Mouse (Mus musculus) hindbrain, embryonic 12.5 days (tissue): ENCODE measurements around the gene Gm4763. TPM values are rescaled to one million over a fixed set of nuclear protein-coding genes. Genes with fewer than 3 reads are reported as not detected.
"Not testable (repeated sequence)": the region's sequence is repeated elsewhere in the genome, so short reads cannot be mapped to it uniquely, and the experiment has no call there.

Experiments
- ATAC-seq: fragments of 200-750 bp; cut with Nextera tagmentation; 2 replicates; pipeline ENCODE4 v1.8.0; 2017; ENCODE audit warnings: moderate TSS enrichment; ENCODE audit not compliant: low FRiP score
- H3K27ac ChIP-seq: fragments of 300-500 bp; sonication (generic); 2 replicates; pipeline ENCODE4 v1.5.1; 2016; ENCODE audit warnings: mild to moderate bottlenecking
- H3K27me3 ChIP-seq: fragments of 300-500 bp; sonication (generic); 2 replicates; pipeline ENCODE4 v1.6.1; 2016; ENCODE audit warnings: mild to moderate bottlenecking
- H3K36me3 ChIP-seq: fragments of 300-500 bp; sonication (generic); 2 replicates; pipeline ENCODE4 v1.6.1; 2016; ENCODE audit warnings: mild to moderate bottlenecking
- H3K4me1 ChIP-seq: fragments of 300-500 bp; sonication (generic); 2 replicates; pipeline ENCODE4 v1.6.1; 2016
- H3K4me2 ChIP-seq: fragments of 300-500 bp; sonication (generic); replicated peaks from 2 replicates; pipeline ENCODE4 v1.6.1; 2016; ENCODE audit warnings: mild to moderate bottlenecking
- H3K4me3 ChIP-seq: fragments of 300-500 bp; sonication (generic); 2 replicates; pipeline ENCODE4 v1.5.1; 2016; ENCODE audit warnings: mild to moderate bottlenecking
- H3K9ac ChIP-seq: fragments of 300-500 bp; sonication (generic); 2 replicates; pipeline ENCODE4 v1.6.1; 2016; ENCODE audit warnings: mild to moderate bottlenecking, moderate library complexity
- H3K9me3 ChIP-seq: fragments of 300-500 bp; sonication (generic); replicated peaks from 2 replicates; pipeline ENCODE4 v1.6.1; 2016; ENCODE audit warnings: mild to moderate bottlenecking
- WGBS: fragments of 180-500 bp; shearing (Covaris S2); methylation state at CpG from one replicate; pipeline ENCODE4 v1.1.7; 2016; 5-methylcytosine and 5-hydroxymethylcytosine counted together
- polyA plus RNA-seq: library from polyadenylated mRNA; unstranded; fragments of >200 nt; fragmentation: Nextera tagmentation; extraction: Ambion mirVana; gene quantifications from 2 replicates; pipeline ENCODE4 v1.2.1, GENCODE M21; 2016

Gene Gm4763
- polyA plus RNA-seq, 1 experiment from 2014 or later = not detected

GRCm38 (mm10) chr7:24708832-24709292 lies 17.8 kb downstream of the Gm4763 start, which contains the start of gene BC049730:
Gene BC049730 (plus strand): TSS chr7:24709242.
- Histone ChIP-seq H3K9ac (no peak within 1 kb of the TSS), H3K4me1 (no peaks in the 10 kb centered on the region), H3K4me3 (no peak within 1 kb of the TSS), H3K27me3 (no peaks in the 10 kb centered on the region), H3K27ac (no peak within 1 kb of the TSS), H3K36me3 (no peaks in the 10 kb centered on the region), H3K9me3 (no peaks in the 10 kb centered on the region), H3K4me2 (no peak within 1 kb of the TSS)
- no peak for ATAC-seq
- WGBS = 95% methylated on average over 14 of the region's 14 CpGs

GRCm38 (mm10) chr7:24702841-24703240 lies 23.9 kb downstream of the Gm4763 start:
- not testable (repeated sequence) for ATAC-seq, H3K4me3 ChIP-seq, H3K9me3 ChIP-seq

GRCm38 (mm10) chr7:24697891-24698290 lies 28.8 kb downstream of the Gm4763 start:
- not testable (repeated sequence) for H3K27ac ChIP-seq, H3K27me3 ChIP-seq, H3K4me3 ChIP-seq, H3K4me1 ChIP-seq, H3K4me2 ChIP-seq, H3K9me3 ChIP-seq, H3K9ac ChIP-seq, H3K36me3 ChIP-seq, ATAC-seq
- 95% methylated on average over 4 of the region's 4 CpGs for WGBS

More at GRCm38 (mm10) chr7:24702841-24703240, 23.9 kb downstream of the Gm4763 start:
- not testable (repeated sequence) for H3K4me1 ChIP-seq, H3K4me2 ChIP-seq, H3K36me3 ChIP-seq, H3K9ac ChIP-seq, H3K27me3 ChIP-seq, H3K27ac ChIP-seq
- WGBS = 72% methylated on average over 7 of the region's 9 CpGs

- not testable (repeated sequence) for H3K9me3 ChIP-seq, H3K4me1 ChIP-seq, H3K9ac ChIP-seq, ATAC-seq, H3K4me3 ChIP-seq, H3K36me3 ChIP-seq, H3K27me3 ChIP-seq, H3K4me2 ChIP-seq, H3K27ac ChIP-seq
- 80% methylated on average over 2 of the region's 3 CpGs for WGBS
These were observed 34.0 kb downstream of the Gm4763 start for GRCm38 (mm10) chr7:24692693-24693092.

- H3K27me3 ChIP-seq, H3K9me3 ChIP-seq: not testable (repeated sequence)
These were observed 39.2 kb downstream of the Gm4763 start for GRCm38 (mm10) chr7:24687519-24687918.

GRCm38 (mm10) chr7:24684121-24684520 lies 42.6 kb downstream of the Gm4763 start:
- not testable (repeated sequence) for H3K4me1 ChIP-seq, H3K9me3 ChIP-seq, H3K9ac ChIP-seq, H3K4me2 ChIP-seq, H3K27me3 ChIP-seq, H3K4me3 ChIP-seq, H3K36me3 ChIP-seq, H3K27ac ChIP-seq, ATAC-seq
- WGBS = 78% methylated on average over 7 of the region's 7 CpGs

More at GRCm38 (mm10) chr7:24687519-24687918, 39.2 kb downstream of the Gm4763 start:
- not testable (repeated sequence) for H3K4me2 ChIP-seq, ATAC-seq, H3K36me3 ChIP-seq, H3K4me3 ChIP-seq, H3K9ac ChIP-seq, H3K27ac ChIP-seq, H3K4me1 ChIP-seq
- 91% methylated on average over 10 of the region's 10 CpGs for WGBS

- Histone ChIP-seq H3K27ac (no peak within 1 kb of the TSS), H3K9ac (no peak within 1 kb of the TSS), H3K36me3 (no peaks in the 10 kb centered on the region), H3K4me3 (no peak within 1 kb of the TSS), H3K9me3 (no peaks in the 10 kb centered on the region), H3K27me3 (no peaks in the 10 kb centered on the region), H3K4me2 (no peak within 1 kb of the TSS), H3K4me1 (no peaks in the 10 kb centered on the region)
- no peak for ATAC-seq
- 93% methylated on average over 9 of the region's 9 CpGs for WGBS
These were observed 50.1 kb downstream of the Gm4763 start, which contains the start of gene Tex101 for GRCm38 (mm10) chr7:24676575-24676974. Gene Tex101 (minus strand): TSS chr7:24676675.

GRCm38 (mm10) chr7:24671944-24672439 lies 54.7 kb downstream of the Gm4763 start:
- Histone ChIP-seq H3K36me3 (no peaks in the 10 kb centered on the region), H3K9ac (no peak overlapping the region), H3K27ac (no peak overlapping the region), H3K4me2 (no peak overlapping the region), H3K4me1 (no peaks in the 10 kb centered on the region), H3K27me3 (no peaks in the 10 kb centered on the region), H3K4me3 (no peak overlapping the region), H3K9me3 (no peaks in the 10 kb centered on the region)
- no peak for ATAC-seq
- 92% methylated on average over 23 of the region's 23 CpGs for WGBS

Other genes starting within 250 kb of the Gm4763 start
- gene Cadm4, start 244.9 kb downstream of the Gm4763 start, polyA plus RNA-seq = 41.3 and 42.3 TPM in 2 replicates
- 155 and 160 TPM in 2 replicates for gene Zfp428, start 219.9 kb downstream of the Gm4763 start, polyA plus RNA-seq
- 1.9 TPM in 2 replicates for gene AC161166.1, start 214.5 kb downstream of the Gm4763 start, polyA plus RNA-seq
- 29.0 and 34.1 TPM in 2 replicates for gene Irgq, start 196.2 kb downstream of the Gm4763 start, polyA plus RNA-seq
- gene Pinlyp, start 180.8 kb downstream of the Gm4763 start, polyA plus RNA-seq = not detected in 2 replicates
- 75.9 and 87.9 TPM in 2 replicates for gene Xrcc1, start 180.6 kb downstream of the Gm4763 start, polyA plus RNA-seq
- gene Ethe1, start 139.4 kb downstream of the Gm4763 start, polyA plus RNA-seq = 14.2 and 15.4 TPM in 2 replicates
- gene Zfp575, start 139.3 kb downstream of the Gm4763 start, polyA plus RNA-seq = 5.1 and 5.5 TPM in 2 replicates
- 0.09 TPM in 1 of 2 replicates, not detected in the other for gene Phldb3, start 116.1 kb downstream of the Gm4763 start, polyA plus RNA-seq
- gene Lypd3, start 90.4 kb downstream of the Gm4763 start, polyA plus RNA-seq = 1.3 and 1.5 TPM in 2 replicates
- gene Tex101, start 50.2 kb downstream of the Gm4763 start, polyA plus RNA-seq = not detected in 2 replicates
- not detected in 2 replicates for gene BC049730, start 17.7 kb downstream of the Gm4763 start, polyA plus RNA-seq
- 0.23 and 0.39 TPM in 2 replicates for gene Cd177, start 33.4 kb upstream of the Gm4763 start, polyA plus RNA-seq
- not detected in 2 replicates for gene Ceacam10, start 50.3 kb upstream of the Gm4763 start, polyA plus RNA-seq
- gene Gm9844, start 135.3 kb upstream of the Gm4763 start, polyA plus RNA-seq = 28.6 and 37.8 TPM in 2 replicates
- not detected in 2 replicates for gene Lypd4, start 143.0 kb upstream of the Gm4763 start, polyA plus RNA-seq
- 0.27 TPM in 1 of 2 replicates, not detected in the other for gene Dmrtc2, start 143.1 kb upstream of the Gm4763 start, polyA plus RNA-seq
- 1,212 and 1,459 TPM in 2 replicates for gene Rps19, start 157.5 kb upstream of the Gm4763 start, polyA plus RNA-seq
- 0.23 and 0.36 TPM in 2 replicates for gene Cd79a, start 170.5 kb upstream of the Gm4763 start, polyA plus RNA-seq
- gene Arhgef1, start 176.0 kb upstream of the Gm4763 start, polyA plus RNA-seq = 91.2 and 91.8 TPM in 2 replicates
- gene Gm4881, start 217.6 kb upstream of the Gm4763 start, polyA plus RNA-seq = 9.4 and 13.8 TPM in 2 replicates
- 122 and 138 TPM in 2 replicates for gene Rabac1, start 245.8 kb upstream of the Gm4763 start, polyA plus RNA-seq